Mouse (Mus musculus): ENCODE results near the gene Snx20. TPM values are rescaled to one million over a fixed set of nuclear protein-coding genes. Genes with fewer than 3 reads are reported as not detected.

Gene Snx20
- polyA plus RNA-seq, 1 experiment = 52.3 TPM

GRCm38 (mm10) chr8:88579668-88580330, 56.1 kb downstream of the Snx20 start:
- no peak for DNase-seq
- Histone ChIP-seq H3K27me3 (ENCODE audit: control insufficient read depth, insufficient read depth, low read length) (no peaks in the 10 kb centered on the region), H3K36me3 (ENCODE audit: control insufficient read depth, insufficient read depth, low read length) (no peaks in the 10 kb centered on the region), H3K4me1 (replicated peaks; ENCODE audit: control insufficient read depth, insufficient read depth, low read length) (no peaks in the 10 kb centered on the region), H3K4me3 (ENCODE audit: control insufficient read depth, insufficient read depth, low read length) (no peak overlapping the region), H3K27ac (ENCODE audit: control insufficient read depth, insufficient read depth, low read length) (no peak overlapping the region)
- no peak for TF ChIP-seq CTCF (IDR thresholded peaks at IDR 0.05; ENCODE audit: borderline replicate concordance, control insufficient read depth, extremely low read depth, insufficient read depth, low read length, poor library complexity)
- no peak for TF ChIP-seq POLR2A (IDR thresholded peaks at IDR 0.05; ENCODE audit: control insufficient read depth, extremely low read depth, insufficient read depth, low read length, poor library complexity)
- 93% methylated on average over 18 of the region's 18 CpGs for WGBS

DNA sequence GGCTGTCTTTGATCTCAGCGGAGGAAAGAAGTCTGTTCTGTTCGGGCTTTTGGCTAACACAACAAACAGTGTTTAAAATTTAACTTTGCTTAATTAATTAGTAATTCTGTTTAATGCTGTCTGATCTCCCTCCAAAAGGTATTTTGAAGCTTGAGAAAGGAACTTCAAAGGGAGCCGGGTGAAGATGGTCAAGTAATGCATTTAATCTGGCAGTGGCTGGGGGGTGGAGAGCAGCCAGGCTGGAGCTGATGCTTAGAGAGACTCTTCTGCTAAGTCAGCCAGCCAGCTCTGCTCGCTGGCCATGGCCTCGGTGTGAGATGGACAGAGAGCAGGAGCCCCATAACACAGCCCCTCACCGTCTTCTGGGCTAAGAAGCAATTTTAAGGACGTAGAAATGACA, 56.7 kb downstream of the Snx20 start:
- Histone ChIP-seq H3K27ac (ENCODE audit: control insufficient read depth, insufficient read depth, low read length) (no peak overlapping the region), H3K4me1 (replicated peaks; ENCODE audit: control insufficient read depth, insufficient read depth, low read length) (no peaks in the 10 kb centered on the region), H3K4me3 (ENCODE audit: control insufficient read depth, insufficient read depth, low read length) (no peak overlapping the region), H3K27me3 (ENCODE audit: control insufficient read depth, insufficient read depth, low read length) (no peaks in the 10 kb centered on the region), H3K36me3 (ENCODE audit: control insufficient read depth, insufficient read depth, low read length) (no peaks in the 10 kb centered on the region)
- no peak for DNase-seq
- WGBS = 88% methylated on average over 7 of the region's 7 CpGs
- TF ChIP-seq POLR2A (IDR thresholded peaks at IDR 0.05; ENCODE audit: control insufficient read depth, extremely low read depth, insufficient read depth, low read length, poor library complexity) = no peak
- TF ChIP-seq CTCF (IDR thresholded peaks at IDR 0.05; ENCODE audit: borderline replicate concordance, control insufficient read depth, extremely low read depth, insufficient read depth, low read length, poor library complexity) = no peak

GRCm38 (mm10) chr8:88578413-88579175, 57.3 kb downstream of the Snx20 start:
- H3K4me3 ChIP-seq (ENCODE audit: control insufficient read depth, insufficient read depth, low read length) = no peak overlapping the region
- no peaks in the 10 kb centered on the region for H3K27me3 ChIP-seq (ENCODE audit: control insufficient read depth, insufficient read depth, low read length)
- H3K27ac ChIP-seq (ENCODE audit: control insufficient read depth, insufficient read depth, low read length) = no peak overlapping the region
- TF ChIP-seq CTCF (IDR thresholded peaks at IDR 0.05; ENCODE audit: borderline replicate concordance, control insufficient read depth, extremely low read depth, insufficient read depth, low read length, poor library complexity) (no peak), POLR2A (IDR thresholded peaks at IDR 0.05; ENCODE audit: control insufficient read depth, extremely low read depth, insufficient read depth, low read length, poor library complexity) (no peak)
- whole genome bisulfite sequencing = 93% methylated on average over 14 of the region's 14 CpGs
- no peak for DNase-seq
- H3K36me3 ChIP-seq (ENCODE audit: control insufficient read depth, insufficient read depth, low read length) = no peaks in the 10 kb centered on the region
- H3K4me1 ChIP-seq (replicated peaks; ENCODE audit: control insufficient read depth, insufficient read depth, low read length) = no peaks in the 10 kb centered on the region

DNA sequence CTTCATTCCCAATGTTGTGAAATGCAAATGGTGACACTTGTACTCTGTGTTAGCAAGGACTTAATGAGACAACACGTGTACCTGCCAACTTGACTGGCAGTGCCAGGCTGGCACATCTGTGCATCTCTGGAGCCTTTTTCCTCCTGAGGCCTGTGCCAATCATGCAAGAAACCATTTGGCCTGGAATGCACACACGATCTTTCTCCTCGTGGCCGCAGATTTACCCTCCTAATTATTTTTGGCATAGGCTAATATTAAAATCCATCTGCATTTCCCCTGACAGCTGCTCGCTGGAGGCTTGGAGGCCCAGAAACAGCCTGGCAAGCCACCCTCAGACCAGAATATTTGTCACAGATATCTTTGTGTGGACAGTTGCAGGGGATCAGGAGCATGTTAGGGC, 58.3 kb downstream of the Snx20 start:
- Histone ChIP-seq H3K4me3 (ENCODE audit: control insufficient read depth, insufficient read depth, low read length) (no peak overlapping the region), H3K27ac (ENCODE audit: control insufficient read depth, insufficient read depth, low read length) (no peak overlapping the region), H3K36me3 (ENCODE audit: control insufficient read depth, insufficient read depth, low read length) (no peaks in the 10 kb centered on the region), H3K27me3 (ENCODE audit: control insufficient read depth, insufficient read depth, low read length) (no peaks in the 10 kb centered on the region), H3K4me1 (replicated peaks; ENCODE audit: control insufficient read depth, insufficient read depth, low read length) (no peaks in the 10 kb centered on the region)
- DNase-seq = no peak
- TF ChIP-seq CTCF (IDR thresholded peaks at IDR 0.05; ENCODE audit: borderline replicate concordance, control insufficient read depth, extremely low read depth, insufficient read depth, low read length, poor library complexity) = no peak
- no peak for TF ChIP-seq POLR2A (IDR thresholded peaks at IDR 0.05; ENCODE audit: control insufficient read depth, extremely low read depth, insufficient read depth, low read length, poor library complexity)
- WGBS = 94% methylated on average over 5 of the region's 5 CpGs

Other genes starting within 250 kb of the Snx20 start
- 3.0 and 3.4 TPM in 2 replicates for gene Nkd1, start 114.8 kb downstream of the Snx20 start, polyA plus RNA-seq (2012; rRNA removed)
- 2.7 and 3.0 TPM in 2 replicates for gene Nod2, start 11.2 kb upstream of the Snx20 start, polyA plus RNA-seq (2012; rRNA removed)
- gene Cyld, start 60.9 kb upstream of the Snx20 start, polyA plus RNA-seq (2012; rRNA removed) = 17.1 and 19.4 TPM in 2 replicates

All from thymus, adult 2 months (tissue).